Mouse (Mus musculus) cerebellum, adult 11-12 months (tissue): ENCODE measurements around the gene Lcn9.

ENCODE experiments used
- DNase-seq: peaks from one replicate; pipeline ENCODE4 v3.0.0; 2022

The Lcn9 gene

DNA sequence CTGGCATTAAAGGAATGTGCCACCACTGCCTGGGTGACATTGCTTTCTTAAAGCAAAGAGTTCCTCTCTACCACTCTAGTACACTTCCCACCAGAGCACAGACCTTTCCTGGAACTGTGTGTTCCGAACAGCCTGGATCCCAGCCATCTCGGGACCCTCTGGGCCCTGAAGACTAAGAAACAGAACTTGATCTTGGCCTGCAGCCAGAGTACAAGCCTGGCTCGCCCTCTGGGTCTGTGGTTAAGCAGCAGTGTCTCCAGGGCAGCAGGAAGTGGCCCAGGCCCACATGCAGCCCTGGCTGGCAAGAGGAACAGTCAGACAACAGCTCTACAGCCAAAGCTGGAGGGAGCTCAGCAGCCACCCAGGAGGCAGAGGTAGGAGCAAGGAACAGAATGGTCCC, 29.7 kb downstream of the Lcn9 start:
- peak; percentile 60 for DNase-seq

DNA sequence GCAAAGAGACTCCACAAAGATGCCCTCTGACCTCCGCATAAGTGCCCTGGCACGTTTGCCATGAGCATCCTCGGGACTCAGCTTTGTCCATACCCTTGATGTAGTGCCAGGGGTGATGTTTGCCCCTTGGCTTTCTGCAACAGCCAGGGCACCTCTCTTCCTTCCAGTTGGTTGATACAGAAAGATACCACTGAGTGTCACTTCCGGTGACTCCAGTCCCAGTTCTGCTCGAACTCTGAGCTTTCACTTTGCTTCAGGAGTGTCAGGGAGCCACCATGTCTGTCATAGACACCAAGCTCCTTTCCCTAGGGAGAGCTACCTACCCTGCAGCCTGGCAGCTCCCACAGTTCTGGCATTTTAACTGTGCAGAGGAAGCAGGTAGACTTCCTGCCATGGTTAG, 31.0 kb downstream of the Lcn9 start:
- DNase-seq = no peak

DNA sequence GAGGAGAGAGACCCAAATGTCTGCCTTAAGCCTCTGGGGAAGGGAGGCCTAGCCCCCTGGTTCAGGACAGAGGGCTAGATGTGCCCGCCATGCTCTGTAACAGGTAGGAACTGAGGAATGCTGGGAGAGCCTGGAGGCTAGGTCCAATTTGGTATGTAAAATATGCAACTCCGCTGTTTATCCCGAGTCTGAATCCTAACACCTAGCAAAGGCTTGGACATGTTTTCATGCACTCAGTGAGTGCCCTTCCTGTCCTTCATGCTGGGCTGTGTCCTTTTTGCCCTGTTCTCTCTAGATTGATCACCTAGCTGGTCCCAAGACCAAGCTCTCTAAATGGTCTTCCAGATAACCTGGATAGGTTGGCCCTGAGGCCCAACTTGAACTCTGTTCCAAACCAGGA, 36.9 kb downstream of the Lcn9 start:
- no peak for DNase-seq

DNA sequence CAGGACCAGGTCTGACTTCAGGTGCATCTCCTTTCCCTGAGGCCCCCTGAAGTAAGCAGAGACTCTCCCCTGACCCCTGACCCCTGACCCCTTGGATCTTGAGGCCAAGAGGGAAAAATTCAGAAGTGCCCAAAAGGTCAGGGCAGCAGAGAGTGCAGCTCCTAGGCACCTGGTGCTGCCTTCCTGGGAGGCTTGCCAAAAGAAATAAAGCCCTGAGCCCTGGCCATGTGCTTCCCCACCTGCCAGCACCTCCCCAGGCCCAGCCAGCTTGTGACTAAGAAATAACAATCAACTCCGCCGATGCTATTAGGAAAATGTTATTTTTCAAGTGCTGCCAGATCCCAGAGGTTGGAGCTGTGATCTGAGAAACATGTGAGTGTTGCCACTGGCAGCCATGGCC, 39.1 kb downstream of the Lcn9 start:
- peak; percentile 56 for DNase-seq

DNA sequence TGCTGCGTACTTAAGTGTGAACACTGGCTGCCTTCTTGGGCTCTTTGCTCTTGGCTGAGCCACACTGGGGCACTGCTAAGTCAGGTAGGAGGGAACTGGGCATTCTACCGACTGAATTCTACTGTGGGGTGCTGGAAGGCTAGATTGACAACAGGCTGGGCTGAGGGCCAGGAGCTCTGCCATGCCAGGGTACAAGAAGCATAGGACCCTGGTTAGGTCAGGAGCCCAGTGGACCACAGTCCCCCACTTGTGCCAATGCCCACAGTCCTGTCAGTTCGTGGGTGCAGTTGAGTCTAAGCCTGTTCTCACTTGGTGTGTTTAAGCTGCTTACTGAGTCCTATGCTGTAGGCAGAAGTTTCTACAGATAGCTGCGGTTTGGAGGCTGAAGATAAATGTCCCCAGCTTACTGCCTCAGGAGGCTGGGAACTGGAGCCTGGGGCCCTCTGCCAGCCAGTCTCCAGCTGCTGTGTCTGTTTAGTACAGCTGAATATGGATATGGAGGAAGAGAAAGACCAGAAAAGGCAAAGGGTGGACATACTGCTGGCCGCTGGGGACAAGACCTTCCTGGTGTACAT, 39.8 kb downstream of the Lcn9 start:
- peak; percentile 60 for DNase-seq

DNA sequence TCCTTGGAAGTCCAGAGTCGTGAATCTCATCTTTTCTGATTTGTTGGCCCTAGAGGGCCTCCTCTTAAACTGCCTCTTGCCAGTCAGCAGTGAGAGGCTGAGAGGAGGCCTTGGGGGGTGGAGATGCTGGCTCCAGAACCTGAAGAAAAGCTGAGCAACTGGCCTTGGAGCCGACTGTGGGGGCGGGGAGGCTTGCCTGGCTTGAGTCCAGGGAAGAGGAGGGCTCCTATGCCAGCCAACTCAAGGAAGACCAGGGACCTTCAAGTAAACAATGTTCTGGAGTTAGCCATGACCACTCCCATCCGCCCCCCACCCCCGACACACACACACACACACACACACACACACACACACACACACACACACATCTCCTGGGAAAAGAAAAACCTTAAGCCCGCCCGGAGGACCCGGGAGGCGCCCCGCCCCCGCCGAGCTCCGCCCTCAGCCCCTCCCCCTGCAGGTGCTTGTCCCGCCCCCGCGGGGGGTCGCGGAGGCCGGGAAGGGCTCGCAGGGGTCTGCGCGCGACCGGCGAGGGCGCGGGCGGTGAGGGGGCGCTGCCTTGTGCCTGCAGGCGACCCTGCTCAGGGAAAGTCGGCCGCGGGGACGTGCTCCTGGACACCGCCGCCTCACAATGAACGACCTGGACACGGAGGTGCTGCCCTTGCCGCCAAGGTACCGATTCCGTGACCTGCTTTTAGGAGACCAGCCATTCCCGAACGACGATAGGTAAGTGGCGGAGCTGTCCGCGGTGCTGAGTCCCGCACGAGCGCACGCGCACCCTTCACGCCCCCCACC, 40.6 kb downstream of the Lcn9 start, which contains the start of gene Kcnt1:
Gene Kcnt1 (plus strand): TSS at position 398 of the 795 bp plus-strand sequence.
- DNase-seq = peak; percentile 74

DNA sequence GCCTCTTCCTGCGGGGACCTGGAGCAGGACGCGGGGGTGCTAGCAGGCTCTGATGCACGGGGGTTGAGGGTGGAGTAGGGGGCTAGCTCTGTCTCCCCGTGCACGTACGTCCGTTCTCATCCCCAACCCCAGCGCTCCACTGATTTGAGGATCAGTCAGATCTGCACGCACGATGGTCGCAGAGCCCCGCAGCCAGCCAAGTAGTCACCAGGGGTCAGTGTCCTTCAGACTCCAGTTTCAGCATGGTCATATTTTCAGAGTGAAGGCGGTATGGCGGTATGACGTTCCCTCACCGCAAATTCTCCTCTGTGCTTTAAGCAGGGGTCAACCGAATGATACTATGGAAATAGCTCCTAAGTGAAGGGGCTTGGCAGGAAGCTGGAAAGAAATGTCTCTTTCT, 41.3 kb downstream of the Lcn9 start:
- DNase-seq = no peak

DNA sequence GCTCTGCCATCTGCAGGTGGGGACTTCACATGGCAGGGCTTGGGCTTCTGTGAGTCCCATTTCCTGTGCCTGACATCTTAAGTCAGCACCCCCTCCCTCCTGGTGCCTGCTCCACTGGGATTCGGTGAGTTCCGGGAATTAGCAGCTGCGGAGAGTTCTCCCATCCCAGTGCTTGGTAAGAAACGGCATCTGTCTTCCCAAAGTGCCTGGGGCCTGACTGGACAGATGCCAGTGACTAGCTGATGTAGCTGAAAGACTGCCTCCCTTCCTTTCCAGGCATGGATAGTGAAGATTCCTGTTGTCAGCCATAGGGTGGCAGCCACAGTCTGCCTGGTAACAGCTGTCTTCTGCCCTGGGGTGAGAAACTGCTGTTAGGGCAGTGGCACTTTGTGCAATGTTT, 42.5 kb downstream of the Lcn9 start:
- peak; percentile 57 for DNase-seq

DNA sequence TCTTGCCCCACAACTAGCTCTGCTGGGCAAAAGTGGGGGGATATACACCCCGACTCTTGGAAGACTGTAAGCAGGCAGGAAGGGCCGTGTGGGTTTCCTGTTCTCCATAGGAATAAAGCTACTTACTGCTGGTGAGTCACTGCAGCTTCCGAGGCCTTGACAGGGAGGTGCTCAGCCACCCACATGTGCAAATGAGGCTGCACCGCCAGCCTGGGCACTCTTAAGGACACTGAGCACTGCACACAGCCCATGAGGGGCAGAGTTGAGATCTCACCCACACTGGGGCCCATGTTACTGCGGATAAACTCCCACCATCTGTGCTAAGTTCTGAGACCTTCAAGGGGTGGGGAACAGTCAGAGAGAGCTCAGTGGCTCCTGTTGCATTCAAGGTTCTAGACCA, 43.7 kb downstream of the Lcn9 start:
- DNase-seq = no peak
